ENCODE assay signal across 11 mouse cellular contexts in genomic region chrX:68839548-68840444, GRCm38 (mm10). TPM values are rescaled to one million over a fixed set of nuclear protein-coding genes. Genes with fewer than 3 reads are reported as not detected.
A peak's percentile ranks its signal among the peaks of the same experiment; 100 is the strongest.
DNase-seq lines count a peak whose midpoint lies in the region; ATAC-seq and TF ChIP-seq lines count a peak whose summit lies in the region.
"Had no signal": no experiment of that assay in that cellular context is flagged by ENCODE, and none has a peak within 500 bp of the region (broad histone marks: within the 10 kb centered on the region; RNA-seq: fewer than 3 reads in every experiment).

No protein-coding gene starts in this region.

- no peak overlapping the region for H3K4me3 ChIP-seq in kidney, postnatal 0 days (replicated peaks; ENCODE audit: low read depth, low read length)
- H3K4me3 ChIP-seq in embryonic facial prominence, embryonic 14.5 days (ENCODE audit: low read depth, low read length): no peak overlapping the region
- H3K4me3 ChIP-seq in midbrain, postnatal 0 days (ENCODE audit: low read depth, low read length): no peak overlapping the region
- H3K4me3 ChIP-seq: heart, embryonic 13.5 days; liver, embryonic 15.5 days had no signal

- no peaks in the 10 kb centered on the region for H3K4me1 ChIP-seq in kidney, postnatal 0 days (replicated peaks; ENCODE audit: insufficient read depth, low read length)
- H3K4me1 ChIP-seq in embryonic facial prominence, embryonic 14.5 days (ENCODE audit: control insufficient read depth, insufficient read depth, low read length): no peaks in the 10 kb centered on the region
- no peaks in the 10 kb centered on the region for H3K4me1 ChIP-seq in midbrain, postnatal 0 days (ENCODE audit: insufficient read depth, low read length)
- H3K4me1 ChIP-seq: heart, embryonic 13.5 days; liver, embryonic 15.5 days had no signal

- H3K4me2 ChIP-seq in kidney, postnatal 0 days (ENCODE audit: low read length): no peak overlapping the region
- no peak overlapping the region for H3K4me2 ChIP-seq in embryonic facial prominence, embryonic 14.5 days (ENCODE audit: low read depth, low read length)
- no peak overlapping the region for H3K4me2 ChIP-seq in midbrain, postnatal 0 days (ENCODE audit: low read depth, low read length, poor library complexity, severe bottlenecking)
- H3K4me2 ChIP-seq: heart, embryonic 13.5 days; liver, embryonic 15.5 days had no signal

- H3K27me3 ChIP-seq in kidney, postnatal 0 days (ENCODE audit: insufficient read depth, low read length): no peaks in the 10 kb centered on the region
- no peaks in the 10 kb centered on the region for H3K27me3 ChIP-seq in embryonic facial prominence, embryonic 14.5 days (replicated peaks; ENCODE audit: control insufficient read depth, insufficient read depth, low read length)
- no peaks in the 10 kb centered on the region for H3K27me3 ChIP-seq in midbrain, postnatal 0 days (ENCODE audit: insufficient read depth, low read length)
- H3K27me3 ChIP-seq: heart, embryonic 13.5 days; liver, embryonic 15.5 days had no signal

- peak; percentile 70 for TF ChIP-seq CTCF in kidney, postnatal 0 days (IDR thresholded peaks at IDR 0.05; ENCODE audit: low read depth)
- TF ChIP-seq CTCF in midbrain, postnatal 0 days (IDR thresholded peaks at IDR 0.05): peak; percentile 81

- DNase-seq in kidney, postnatal 0 days (ENCODE audit: low spot score): peak; percentile 35
- no peak for DNase-seq in kidney, postnatal 25 days
- peak; percentile 19 for DNase-seq in Muller cell, postnatal 12 days (ENCODE audit: inconsistent ontology term)
- DNase-seq in embryonic facial prominence, embryonic 14.5 days (ENCODE audit: low spot score): peak; percentile 20
- DNase-seq in midbrain, postnatal 0 days (ENCODE audit: low spot score): peak; percentile 45
- no peak for DNase-seq in gastrocnemius, adult 8-10 months (ENCODE audit: low spot score in 2 of 2)
- no peak for DNase-seq in thymus, postnatal 14 days
- no peak for DNase-seq in thymus, postnatal 36 days
- DNase-seq: adrenal gland, adult 8-10 months had no signal

- H3K36me3 ChIP-seq in kidney, postnatal 0 days (ENCODE audit: insufficient read depth, low read length): no peaks in the 10 kb centered on the region
- no peaks in the 10 kb centered on the region for H3K36me3 ChIP-seq in embryonic facial prominence, embryonic 14.5 days (ENCODE audit: control insufficient read depth, insufficient read depth, low read length)
- no peaks in the 10 kb centered on the region for H3K36me3 ChIP-seq in midbrain, postnatal 0 days (ENCODE audit: insufficient read depth, low read length)
- H3K36me3 ChIP-seq: heart, embryonic 13.5 days; liver, embryonic 15.5 days had no signal

- no peak overlapping the region for H3K27ac ChIP-seq in kidney, postnatal 0 days
- no peak overlapping the region for H3K27ac ChIP-seq in embryonic facial prominence, embryonic 14.5 days (replicated peaks; ENCODE audit: low read depth, low read length)
- H3K27ac ChIP-seq in midbrain, postnatal 0 days (ENCODE audit: low read depth, low read length): no peak overlapping the region
- H3K27ac ChIP-seq: heart, embryonic 13.5 days; liver, embryonic 15.5 days had no signal

- ATAC-seq in kidney, postnatal 0 days (replicated peaks; ENCODE audit: low FRiP score, low read depth): no peak
- ATAC-seq in embryonic facial prominence, embryonic 14.5 days (ENCODE audit: low read depth): no peak
- peak; percentile 38 for ATAC-seq in midbrain, postnatal 0 days (ENCODE audit: low FRiP score)

- no peaks in the 10 kb centered on the region for H3K9me3 ChIP-seq in kidney, postnatal 0 days (replicated peaks; ENCODE audit: low read length)
- H3K9me3 ChIP-seq in embryonic facial prominence, embryonic 14.5 days (ENCODE audit: control insufficient read depth, low read length): no peaks in the 10 kb centered on the region
- no peaks in the 10 kb centered on the region for H3K9me3 ChIP-seq in midbrain, postnatal 0 days (ENCODE audit: low read length)
- H3K9me3 ChIP-seq: heart, embryonic 13.5 days; liver, embryonic 15.5 days had no signal

- H3K9ac ChIP-seq in kidney, postnatal 0 days (ENCODE audit: low read depth, low read length): no peak overlapping the region
- H3K9ac ChIP-seq in embryonic facial prominence, embryonic 14.5 days (ENCODE audit: low read depth, low read length): no peak overlapping the region
- no peak overlapping the region for H3K9ac ChIP-seq in midbrain, postnatal 0 days (replicated peaks; ENCODE audit: low read length, poor library complexity, severe bottlenecking)
- H3K9ac ChIP-seq: heart, embryonic 13.5 days; liver, embryonic 15.5 days had no signal

- WGBS in kidney, postnatal 0 days: 33% methylated on average over 5 of the region's 5 CpGs
- WGBS in embryonic facial prominence, embryonic 14.5 days: 29% methylated on average over 5 of the region's 5 CpGs
- 20% methylated on average over 5 of the region's 5 CpGs for WGBS in midbrain, postnatal 0 days

RNA-seq across cellular contexts. Expression of gene Gm14698, which starts 18.9 kb away (rescaled TPM):
- polyA plus RNA-seq in kidney, postnatal 0 days (2015; fragmentation: Nextera tagmentation; extraction: Ambion mirVana): 4.1 and 4.2 TPM in 2 replicates
- polyA plus RNA-seq in embryonic facial prominence, embryonic 14.5 days (2014; fragmentation: Nextera tagmentation; extraction: Ambion mirVana): 3.8 and 4.2 TPM in 2 replicates
- total RNA-seq in midbrain, postnatal 0 days (2014; rRNA removed): 2.5 and 5.4 TPM in 2 replicates
- 2.3 and 2.9 TPM in 2 replicates for polyA plus RNA-seq in midbrain, postnatal 0 days (2015; fragmentation: Nextera tagmentation; extraction: Ambion mirVana)
- total RNA-seq in gastrocnemius, adult 8-10 months (2022): 1 to 10 TPM; 3.7 to 7.8 (median 5.4) TPM

RNA-seq across cellular contexts. Expression of gene Gm6812, which starts 53.1 kb away (rescaled TPM):
- not detected in 2 replicates for polyA plus RNA-seq in kidney, postnatal 0 days (2015; fragmentation: Nextera tagmentation; extraction: Ambion mirVana)
- polyA plus RNA-seq in embryonic facial prominence, embryonic 14.5 days (2014; fragmentation: Nextera tagmentation; extraction: Ambion mirVana): not detected in 2 replicates
- not detected in 2 replicates for total RNA-seq in midbrain, postnatal 0 days (2014; rRNA removed)
- not detected in 2 replicates for polyA plus RNA-seq in midbrain, postnatal 0 days (2015; fragmentation: Nextera tagmentation; extraction: Ambion mirVana)
- not detected for total RNA-seq in gastrocnemius, adult 8-10 months (2022)
- total RNA-seq: adrenal gland, adult 8-10 months had no signal
- polyA plus RNA-seq: heart, embryonic 13.5 days; liver, embryonic 15.5 days had no signal

Comparison
In these comparisons a context has a peak if more than half of its experiments do, and no peak if none do; other contexts are left out.
1. DNase-seq: peak in kidney, postnatal 0 days (single experiment), Muller cell, postnatal 12 days (single experiment), embryonic facial prominence, embryonic 14.5 days (single experiment) and midbrain, postnatal 0 days (single experiment); none in kidney, postnatal 25 days (0 of 2), gastrocnemius, adult 8-10 months (0 of 2), thymus, postnatal 14 days (single experiment) and thymus, postnatal 36 days (0 of 2).